Mouse (Mus musculus): Measurements from ENCODE around the gene Itpkb. TPM values are rescaled to one million over a fixed set of nuclear protein-coding genes. Genes with fewer than 3 reads are reported as not detected.

Gene Itpkb
- polyA plus RNA-seq, 1 experiment from 2014 or later, result 1.4 TPM

- Histone ChIP-seq H3K36me3 (ENCODE audit: control insufficient read depth, insufficient read depth) (no peaks in the 10 kb centered on the region), H3K4me2 (ENCODE audit: low read depth, low read length) (no peak overlapping the region), H3K27ac (ENCODE audit: low read length) (no peak overlapping the region), H3K4me1 (ENCODE audit: control insufficient read depth, low read depth, low read length) (no peaks in the 10 kb centered on the region), H3K27me3 (ENCODE audit: control insufficient read depth, insufficient read depth, low read depth, low read length) (no peaks in the 10 kb centered on the region), H3K4me3 (ENCODE audit: low read depth, low read length) (no peak overlapping the region), H3K9ac (ENCODE audit: low read depth, low read length) (no peak overlapping the region), H3K9me3 (replicated peaks; ENCODE audit: control insufficient read depth, low read length) (no peaks in the 10 kb centered on the region)
- WGBS (ENCODE audit: insufficient replicate concordance), result 41% methylated on average over 6 of the region's 6 CpGs
- ATAC-seq (ENCODE audit: low read depth), result no peak
Observed at GRCm38 (mm10) chr1:180458274-180458673, 128.0 kb downstream of the Itpkb start.

DNA sequence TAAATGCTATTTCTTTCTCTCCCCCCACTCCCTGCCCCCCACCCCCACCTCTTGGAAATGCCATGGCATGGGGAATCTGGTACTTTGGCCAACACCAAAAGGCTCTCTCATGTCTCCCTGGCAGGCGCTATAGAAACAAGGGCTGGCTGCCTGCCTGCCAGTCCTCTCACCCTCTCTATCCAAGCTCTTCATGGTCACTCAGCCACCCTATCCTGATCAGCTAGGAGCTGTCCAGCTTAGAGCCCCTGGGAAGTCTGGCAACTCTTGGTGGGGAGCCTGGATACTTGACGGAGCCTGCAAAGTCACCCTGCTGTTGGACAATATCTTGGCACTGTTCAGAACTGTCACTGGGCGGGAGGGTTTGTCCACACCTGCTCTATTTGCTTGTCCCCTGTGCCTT lies 128.4 kb downstream of the Itpkb start:
- 50% methylated on average over 3 of the region's 3 CpGs for WGBS (ENCODE audit: insufficient replicate concordance)

DNA sequence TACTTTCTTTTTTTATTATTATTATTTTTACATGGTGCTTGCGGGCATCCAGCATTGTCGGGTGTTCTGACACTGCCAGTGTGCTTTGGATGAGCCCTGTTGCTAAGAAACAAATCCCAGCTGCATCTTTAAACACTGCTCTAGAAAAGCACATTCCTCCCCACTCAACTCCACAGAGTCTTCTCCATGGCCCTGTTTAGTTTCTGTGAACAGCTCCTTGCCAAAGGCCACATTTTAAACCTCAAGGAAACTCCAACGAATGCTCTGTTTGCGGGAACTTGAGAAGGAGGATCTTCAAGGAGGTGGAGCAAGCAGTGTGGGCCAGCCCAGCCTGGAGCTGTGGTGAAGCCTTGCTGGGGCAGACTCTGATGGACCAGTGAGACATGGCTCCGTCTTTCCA lies 130.4 kb downstream of the Itpkb start:
- Histone ChIP-seq H3K9me3 (replicated peaks; ENCODE audit: control insufficient read depth, low read length) (no peaks in the 10 kb centered on the region), H3K4me3 (ENCODE audit: low read depth, low read length) (no peak overlapping the region), H3K27me3 (ENCODE audit: control insufficient read depth, insufficient read depth, low read depth, low read length) (no peaks in the 10 kb centered on the region), H3K36me3 (ENCODE audit: control insufficient read depth, insufficient read depth) (no peaks in the 10 kb centered on the region), H3K27ac (ENCODE audit: low read length) (no peak overlapping the region), H3K4me2 (ENCODE audit: low read depth, low read length) (no peak overlapping the region), H3K9ac (ENCODE audit: low read depth, low read length) (no peak overlapping the region), H3K4me1 (ENCODE audit: control insufficient read depth, low read depth, low read length) (no peaks in the 10 kb centered on the region)
- WGBS (ENCODE audit: insufficient replicate concordance), result 47% methylated on average over 5 of the region's 5 CpGs
- no peak for ATAC-seq (ENCODE audit: low read depth)

More for the DNA sequence above, 128.4 kb downstream of the Itpkb start:
- no peaks in the 10 kb centered on the region for H3K36me3 ChIP-seq (ENCODE audit: control insufficient read depth, insufficient read depth)
- H3K9ac ChIP-seq (ENCODE audit: low read depth, low read length), result no peak overlapping the region
- H3K9me3 ChIP-seq (replicated peaks; ENCODE audit: control insufficient read depth, low read length), result no peaks in the 10 kb centered on the region
- no peak overlapping the region for H3K4me2 ChIP-seq (ENCODE audit: low read depth, low read length)
- H3K4me3 ChIP-seq (ENCODE audit: low read depth, low read length), result no peak overlapping the region
- H3K27me3 ChIP-seq (ENCODE audit: control insufficient read depth, insufficient read depth, low read depth, low read length), result no peaks in the 10 kb centered on the region
- H3K4me1 ChIP-seq (ENCODE audit: control insufficient read depth, low read depth, low read length), result no peaks in the 10 kb centered on the region
- no peak overlapping the region for H3K27ac ChIP-seq (ENCODE audit: low read length)
- no peak for ATAC-seq (ENCODE audit: low read depth)

GRCm38 (mm10) chr1:180462396-180462795 lies 132.1 kb downstream of the Itpkb start:
- Histone ChIP-seq H3K4me2 (ENCODE audit: low read depth, low read length) (no peak overlapping the region), H3K9ac (ENCODE audit: low read depth, low read length) (no peak overlapping the region), H3K4me3 (ENCODE audit: low read depth, low read length) (no peak overlapping the region), H3K36me3 (ENCODE audit: control insufficient read depth, insufficient read depth) (no peaks in the 10 kb centered on the region), H3K27ac (ENCODE audit: low read length) (no peak overlapping the region), H3K4me1 (ENCODE audit: control insufficient read depth, low read depth, low read length) (no peaks in the 10 kb centered on the region), H3K27me3 (ENCODE audit: control insufficient read depth, insufficient read depth, low read depth, low read length) (no peaks in the 10 kb centered on the region), H3K9me3 (replicated peaks; ENCODE audit: control insufficient read depth, low read length) (no peaks in the 10 kb centered on the region)
- ATAC-seq (ENCODE audit: low read depth), result no peak
- 69% methylated on average over 5 of the region's 5 CpGs for WGBS (ENCODE audit: insufficient replicate concordance)

DNA sequence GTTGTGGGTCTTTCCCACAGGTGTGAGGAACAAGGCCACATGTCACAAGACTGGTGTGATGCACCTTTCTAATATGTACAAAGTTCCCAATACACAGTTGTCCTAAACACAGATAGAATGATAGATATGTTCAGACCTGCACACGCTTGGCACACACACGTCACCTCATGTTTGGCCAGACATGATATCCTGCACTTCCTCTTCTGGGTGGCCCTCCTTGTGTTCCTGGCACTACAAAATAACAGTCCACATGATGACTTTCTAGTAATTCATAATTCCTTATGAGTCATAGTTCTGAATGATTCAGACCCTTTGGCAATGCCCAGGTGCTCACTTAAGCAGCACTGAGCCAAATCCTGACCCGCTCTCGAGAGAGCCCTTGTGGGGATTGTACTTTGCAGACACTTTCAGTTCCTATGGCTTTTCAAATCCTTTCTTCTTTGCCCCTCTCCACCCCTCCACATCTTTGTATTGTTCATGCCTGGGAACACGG lies 132.7 kb downstream of the Itpkb start:
- Histone ChIP-seq H3K4me3 (ENCODE audit: low read depth, low read length) (no peak overlapping the region), H3K4me2 (ENCODE audit: low read depth, low read length) (no peak overlapping the region), H3K9me3 (replicated peaks; ENCODE audit: control insufficient read depth, low read length) (no peaks in the 10 kb centered on the region), H3K27ac (ENCODE audit: low read length) (no peak overlapping the region), H3K4me1 (ENCODE audit: control insufficient read depth, low read depth, low read length) (no peaks in the 10 kb centered on the region), H3K27me3 (ENCODE audit: control insufficient read depth, insufficient read depth, low read depth, low read length) (no peaks in the 10 kb centered on the region), H3K36me3 (ENCODE audit: control insufficient read depth, insufficient read depth) (no peaks in the 10 kb centered on the region), H3K9ac (ENCODE audit: low read depth, low read length) (no peak overlapping the region)
- ATAC-seq (ENCODE audit: low read depth), result no peak
- WGBS (ENCODE audit: insufficient replicate concordance), result 63% methylated on average over 5 of the region's 5 CpGs

DNA sequence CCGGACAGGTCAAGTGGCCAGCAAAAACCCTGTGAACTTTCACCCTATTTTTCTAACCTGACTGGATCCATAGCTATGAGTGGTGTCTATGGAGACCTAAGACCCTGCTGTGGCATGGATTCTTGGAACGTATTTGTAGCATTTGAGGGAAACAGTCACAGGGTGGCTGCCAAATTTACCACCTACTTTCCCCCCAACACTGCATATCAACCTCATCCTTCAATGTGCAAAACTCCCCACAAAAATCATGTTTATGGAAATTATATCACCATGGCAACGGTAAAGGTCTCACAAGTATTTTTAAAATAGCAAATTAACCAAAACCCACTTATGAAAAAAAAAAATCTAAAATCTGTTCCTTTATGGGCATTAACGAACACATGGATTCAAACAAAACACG lies 134.1 kb downstream of the Itpkb start:
- Histone ChIP-seq H3K36me3 (ENCODE audit: control insufficient read depth, insufficient read depth) (no peaks in the 10 kb centered on the region), H3K4me1 (ENCODE audit: control insufficient read depth, low read depth, low read length) (no peaks in the 10 kb centered on the region), H3K9me3 (replicated peaks; ENCODE audit: control insufficient read depth, low read length) (no peaks in the 10 kb centered on the region), H3K4me2 (ENCODE audit: low read depth, low read length) (no peak overlapping the region), H3K27me3 (ENCODE audit: control insufficient read depth, insufficient read depth, low read depth, low read length) (no peaks in the 10 kb centered on the region), H3K27ac (ENCODE audit: low read length) (no peak overlapping the region), H3K4me3 (ENCODE audit: low read depth, low read length) (no peak overlapping the region), H3K9ac (ENCODE audit: low read depth, low read length) (no peak overlapping the region)
- no peak for ATAC-seq (ENCODE audit: low read depth)
- 62% methylated on average over 5 of the region's 5 CpGs for WGBS (ENCODE audit: insufficient replicate concordance)

DNA sequence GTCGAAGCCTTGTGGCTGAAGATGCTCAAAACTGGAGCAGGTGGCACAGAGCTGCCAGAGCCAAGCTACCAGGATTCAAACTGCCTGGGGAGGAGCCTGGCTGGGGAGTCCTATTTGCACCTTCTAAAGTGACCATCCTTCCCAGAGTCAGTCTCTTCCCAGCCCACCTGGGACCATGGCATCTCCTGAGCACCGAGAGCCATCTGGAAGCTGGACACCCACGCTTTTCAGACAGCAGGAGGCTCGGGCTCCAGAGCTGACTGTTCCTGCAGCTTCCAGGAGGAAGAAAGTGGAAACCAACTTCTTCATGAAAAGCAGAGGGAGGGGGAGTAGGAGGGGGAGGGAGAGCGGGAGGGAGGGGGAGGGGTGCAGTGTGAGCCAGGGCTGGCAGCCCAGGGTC lies 135.3 kb downstream of the Itpkb start:
- H3K9me3 ChIP-seq (replicated peaks; ENCODE audit: control insufficient read depth, low read length), result no peaks in the 10 kb centered on the region
- H3K27me3 ChIP-seq (ENCODE audit: control insufficient read depth, insufficient read depth, low read depth, low read length), result no peaks in the 10 kb centered on the region
- WGBS (ENCODE audit: insufficient replicate concordance), result 50% methylated on average over 5 of the region's 5 CpGs
- H3K36me3 ChIP-seq (ENCODE audit: control insufficient read depth, insufficient read depth), result no peaks in the 10 kb centered on the region
- H3K27ac ChIP-seq (ENCODE audit: low read length), result no peak overlapping the region
- H3K4me2 ChIP-seq (ENCODE audit: low read depth, low read length), result no peak overlapping the region
- ATAC-seq (ENCODE audit: low read depth), result no peak
- no peak overlapping the region for H3K9ac ChIP-seq (ENCODE audit: low read depth, low read length)
- H3K4me1 ChIP-seq (ENCODE audit: control insufficient read depth, low read depth, low read length), result no peaks in the 10 kb centered on the region
- H3K4me3 ChIP-seq (ENCODE audit: low read depth, low read length), result no peak overlapping the region

DNA sequence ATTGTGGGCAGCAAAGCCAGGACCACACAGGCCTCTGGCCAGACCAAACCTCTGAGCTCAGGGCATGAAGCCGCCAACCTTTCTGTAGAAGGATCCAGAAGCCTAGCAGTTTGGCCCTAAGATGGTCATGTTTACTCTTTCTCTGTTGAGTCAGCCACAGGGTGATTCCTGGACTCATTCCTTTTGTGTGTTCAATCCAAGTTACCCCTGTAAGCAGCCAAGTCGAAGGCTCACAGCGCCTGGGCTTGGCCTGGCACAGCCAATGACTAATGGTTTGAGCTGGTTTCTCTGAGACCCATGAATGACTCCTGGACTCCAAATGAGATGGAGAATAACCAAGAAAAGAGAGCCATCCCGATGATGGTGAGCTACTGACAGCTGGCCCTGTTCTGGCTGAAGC lies 137.7 kb downstream of the Itpkb start:
- Histone ChIP-seq H3K9me3 (replicated peaks; ENCODE audit: control insufficient read depth, low read length) (no peaks in the 10 kb centered on the region), H3K27ac (ENCODE audit: low read length) (no peak overlapping the region), H3K36me3 (ENCODE audit: control insufficient read depth, insufficient read depth) (no peaks in the 10 kb centered on the region), H3K4me1 (ENCODE audit: control insufficient read depth, low read depth, low read length) (no peaks in the 10 kb centered on the region), H3K4me2 (ENCODE audit: low read depth, low read length) (no peak overlapping the region), H3K4me3 (ENCODE audit: low read depth, low read length) (no peak overlapping the region), H3K27me3 (ENCODE audit: control insufficient read depth, insufficient read depth, low read depth, low read length) (no peaks in the 10 kb centered on the region), H3K9ac (ENCODE audit: low read depth, low read length) (no peak overlapping the region)
- ATAC-seq (ENCODE audit: low read depth), result no peak
- 61% methylated on average over 4 of the region's 4 CpGs for WGBS (ENCODE audit: insufficient replicate concordance)

DNA sequence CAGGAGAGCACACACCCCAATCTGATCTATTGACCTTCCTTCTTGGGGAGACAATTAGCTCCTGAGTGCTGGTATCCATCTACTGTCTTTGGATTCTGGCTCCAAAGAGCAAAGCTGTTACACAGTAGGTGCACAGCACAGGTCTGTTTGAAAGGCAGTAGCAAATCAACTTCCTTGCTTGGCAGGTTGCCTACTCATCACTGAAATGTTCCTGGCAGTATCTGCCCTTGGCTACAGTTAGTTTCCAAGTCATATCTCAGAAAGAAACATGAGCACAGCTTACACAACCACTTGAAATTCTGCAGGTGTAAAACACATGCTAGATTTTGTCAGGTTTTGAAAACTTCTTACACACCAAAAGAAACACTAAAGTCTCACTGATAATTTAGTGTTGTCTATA lies 143.3 kb downstream of the Itpkb start:
- Histone ChIP-seq H3K4me3 (ENCODE audit: low read depth, low read length) (no peak overlapping the region), H3K36me3 (ENCODE audit: control insufficient read depth, insufficient read depth) (no peaks in the 10 kb centered on the region), H3K27ac (ENCODE audit: low read length) (no peak overlapping the region), H3K4me1 (ENCODE audit: control insufficient read depth, low read depth, low read length) (no peaks in the 10 kb centered on the region), H3K4me2 (ENCODE audit: low read depth, low read length) (no peak overlapping the region), H3K27me3 (ENCODE audit: control insufficient read depth, insufficient read depth, low read depth, low read length) (no peaks in the 10 kb centered on the region), H3K9me3 (replicated peaks; ENCODE audit: control insufficient read depth, low read length) (no peaks in the 10 kb centered on the region), H3K9ac (ENCODE audit: low read depth, low read length) (no peak overlapping the region)
- ATAC-seq (ENCODE audit: low read depth), result no peak
